8 mouse cellular contexts compared by ENCODE assay signal in the genomic region with DNA sequence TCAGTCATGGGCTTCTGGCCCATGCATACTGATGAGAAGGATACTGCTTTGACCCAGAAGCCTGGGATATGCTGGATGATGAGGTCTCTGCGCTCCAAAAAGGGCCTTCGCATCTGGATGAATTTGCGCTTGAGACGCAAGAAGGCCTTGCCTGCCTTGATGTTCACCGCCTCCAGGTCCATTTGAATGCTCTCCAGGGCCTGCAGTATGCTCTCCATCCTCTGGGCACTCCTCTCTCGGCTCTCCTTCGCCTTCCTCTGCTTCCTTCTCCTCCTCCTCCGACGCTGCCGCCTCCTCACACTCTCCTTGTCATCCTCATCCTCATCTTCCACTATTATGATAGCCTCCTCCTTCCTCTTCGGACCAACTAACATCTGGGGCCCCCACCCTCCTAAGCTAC. TPM values are rescaled to one million over a fixed set of nuclear protein-coding genes. Genes with fewer than 3 reads are reported as not detected.
DNase-seq lines count a peak whose midpoint lies in the region; ATAC-seq and TF ChIP-seq lines count a peak whose summit lies in the region.

No protein-coding gene starts in this region.

- intact Hi-C loops in gastrocnemius, postnatal 36 days (cut with DNase I), result no loop called here

- no peaks in the 10 kb centered on the region for H3K27me3 ChIP-seq in liver, adult 2 months (ENCODE audit: control insufficient read depth, insufficient read depth, low read length)
- peaks cover 94% of the 10 kb centered on the region for H3K27me3 ChIP-seq in forebrain, embryonic 12.5 days
- peaks cover 4% of the 10 kb centered on the region; the same call in 1 of the 2 replicates for H3K27me3 ChIP-seq in limb, embryonic 14.5 days (ENCODE audit: control insufficient read depth, insufficient read depth, low read length)
- peaks cover 23% of the 10 kb centered on the region; the same call in 1 of the 2 replicates for H3K27me3 ChIP-seq in stomach, embryonic 16.5 days (ENCODE audit: control insufficient read depth, insufficient read depth, low read length)

- H3K27ac ChIP-seq in liver, adult 2 months (replicated peaks; ENCODE audit: insufficient read depth, low read depth, low read length), result no peak overlapping the region
- H3K27ac ChIP-seq in forebrain, embryonic 12.5 days, result no peak overlapping the region
- H3K27ac ChIP-seq in limb, embryonic 14.5 days (replicated peaks; ENCODE audit: low read depth, low read length), result peak overlapping the region; percentile 81; the same call in 1 of the 2 replicates
- peak overlapping the region; percentile 64; the same call in 1 of the 2 replicates for H3K27ac ChIP-seq in stomach, embryonic 16.5 days (ENCODE audit: low read length)

- WGBS in liver, adult 2 months, result 39% methylated on average over 11 of the region's 11 CpGs
- WGBS in forebrain, embryonic 12.5 days, result 32% methylated on average over 11 of the region's 11 CpGs
- 32% methylated on average over 11 of the region's 11 CpGs for whole genome bisulfite sequencing in limb, embryonic 14.5 days
- 32% methylated on average over 10 of the region's 11 CpGs for whole genome bisulfite sequencing in stomach, embryonic 16.5 days

- H3K4me3 ChIP-seq in liver, adult 2 months (ENCODE audit: insufficient read depth, low read depth, low read length), result peak overlapping the region; percentile 97
- peak overlapping the region; percentile 63 for H3K4me3 ChIP-seq in forebrain, embryonic 12.5 days (replicated peaks)
- H3K4me3 ChIP-seq in limb, embryonic 14.5 days (replicated peaks; ENCODE audit: low read length), result peak overlapping the region; percentile 56
- H3K4me3 ChIP-seq in stomach, embryonic 16.5 days (replicated peaks; ENCODE audit: low read length), result peak overlapping the region; percentile 62

- no peak for TF ChIP-seq CTCF in liver, adult 2 months (IDR thresholded peaks at IDR 0.05; ENCODE audit: low read depth, low read length)

- TF ChIP-seq POLR2A in liver, adult 2 months (IDR thresholded peaks at IDR 0.05; ENCODE audit: extremely low read depth, insufficient read depth, low read length), result no peak
- TF ChIP-seq POLR2A in limb, embryonic 14.5 days (IDR thresholded peaks at IDR 0.05; ENCODE audit: borderline replicate concordance, extremely low read depth, insufficient read depth, insufficient read length), result no peak

- peaks cover 6% of the 10 kb centered on the region for H3K36me3 ChIP-seq in liver, adult 2 months (ENCODE audit: control insufficient read depth, insufficient read depth, low read length)
- H3K36me3 ChIP-seq in forebrain, embryonic 12.5 days (replicated peaks), result peaks cover 22% of the 10 kb centered on the region
- peaks cover 18% of the 10 kb centered on the region for H3K36me3 ChIP-seq in limb, embryonic 14.5 days (ENCODE audit: control insufficient read depth, insufficient read depth, low read length)
- H3K36me3 ChIP-seq in stomach, embryonic 16.5 days (ENCODE audit: control insufficient read depth, insufficient read depth, low read length), result no peaks in the 10 kb centered on the region

- peak overlapping the region; percentile 59 for H3K4me2 ChIP-seq in forebrain, embryonic 12.5 days
- peak overlapping the region; percentile 54 for H3K4me2 ChIP-seq in limb, embryonic 14.5 days (replicated peaks; ENCODE audit: low read depth, low read length, severe bottlenecking)
- H3K4me2 ChIP-seq in stomach, embryonic 16.5 days (ENCODE audit: low read depth, low read length), result peak overlapping the region; percentile 46

- DNase-seq in CD4-positive, CD25-positive, alpha-beta regulatory T cell, adult 2 months (ENCODE audit: low read depth, low spot score), result peak; percentile 16
- DNase-seq in liver, adult 2 months (ENCODE audit: extremely low read depth, low read depth, low spot score), result no peak
- DNase-seq in liver, result no peak
- peak; percentile 5 for DNase-seq in limb, embryonic 14.5 days (ENCODE audit: low spot score)
- DNase-seq in gastrocnemius, postnatal 36 days, result no peak

- no peaks in the 10 kb centered on the region for H3K79me2 ChIP-seq in liver, adult 2 months (ENCODE audit: control insufficient read depth, insufficient read depth, low read length)

- H3K9ac ChIP-seq in liver, adult 2 months (ENCODE audit: low read depth, low read length), result peak overlapping the region; percentile 86; the same call in 1 of the 2 replicates
- peak overlapping the region; percentile 80 for H3K9ac ChIP-seq in forebrain, embryonic 12.5 days
- peak overlapping the region; percentile 73 for H3K9ac ChIP-seq in limb, embryonic 14.5 days (ENCODE audit: low read depth, low read length, severe bottlenecking)
- peak overlapping the region; percentile 81 for H3K9ac ChIP-seq in stomach, embryonic 16.5 days (ENCODE audit: low read length)

- H3K4me1 ChIP-seq in liver, adult 2 months (ENCODE audit: control insufficient read depth, insufficient read depth, low read length), result peaks cover 3% of the 10 kb centered on the region; the same call in 1 of the 2 replicates
- H3K4me1 ChIP-seq in forebrain, embryonic 12.5 days, result peaks cover 26% of the 10 kb centered on the region
- H3K4me1 ChIP-seq in limb, embryonic 14.5 days (ENCODE audit: control insufficient read depth, insufficient read depth, low read length), result no peaks in the 10 kb centered on the region
- H3K4me1 ChIP-seq in stomach, embryonic 16.5 days (ENCODE audit: control insufficient read depth, insufficient read depth, low read length), result peaks cover 3% of the 10 kb centered on the region; the same call in 1 of the 2 replicates

- H3K9me3 ChIP-seq in forebrain, embryonic 12.5 days, result no peaks in the 10 kb centered on the region
- H3K9me3 ChIP-seq in limb, embryonic 14.5 days (ENCODE audit: control insufficient read depth, low read length), result no peaks in the 10 kb centered on the region
- no peaks in the 10 kb centered on the region for H3K9me3 ChIP-seq in stomach, embryonic 16.5 days (replicated peaks; ENCODE audit: control insufficient read depth, low read length)

- no peak for ATAC-seq in CD4-positive, CD25-positive, alpha-beta regulatory T cell, adult 4 months
- no peak for ATAC-seq in forebrain, embryonic 12.5 days (ENCODE audit: low FRiP score)
- ATAC-seq in limb, embryonic 14.5 days (ENCODE audit: low FRiP score, low read depth), result no peak
- no peak for ATAC-seq in stomach, embryonic 16.5 days (ENCODE audit: insufficient read depth, low FRiP score)

RNA-seq across cellular contexts. Expression of a gene that starts 0.7 kb away (rescaled TPM):
- 10 to 100 TPM; 11.9 to 16.1 TPM for polyA plus RNA-seq in CD4-positive, CD25-positive, alpha-beta regulatory T cell, adult 4 months (2017; shearing (Covaris generic))
- 3.0 and 3.5 TPM in 2 replicates for total RNA-seq in liver, adult 2 months (2014; rRNA removed)
- 4.6 and 9.3 TPM in 2 replicates for polyA plus RNA-seq in liver, adult 2 months (2012; rRNA removed)
- polyA plus RNA-seq in forebrain, embryonic 12.5 days (2016; fragmentation: Nextera tagmentation; extraction: Ambion mirVana), result 48.3 and 49.7 TPM in 2 replicates
- 81.3 and 113 TPM in 2 replicates for polyA plus RNA-seq in limb, embryonic 14.5 days (2012; rRNA removed)
- polyA plus RNA-seq in limb, embryonic 14.5 days (2014; fragmentation: Nextera tagmentation; extraction: Ambion mirVana), result 24.0 and 24.2 TPM in 2 replicates
- polyA plus RNA-seq in stomach, embryonic 16.5 days (2015; fragmentation: Nextera tagmentation; extraction: Ambion mirVana), result 23.5 and 28.7 TPM in 2 replicates
- total RNA-seq in gastrocnemius, postnatal 36 days (2021), result 10 to 100 TPM in 1 of 2 experiments, 1 to 10 TPM in 1; 9.1 to 11.4 TPM

RNA-seq across cellular contexts. Expression of a gene that starts 14.2 kb away (rescaled TPM):
- 10 to 100 TPM; 32.5 to 41.2 TPM for polyA plus RNA-seq in CD4-positive, CD25-positive, alpha-beta regulatory T cell, adult 4 months (2017; shearing (Covaris generic))
- 0.74 and 1.2 TPM in 2 replicates for total RNA-seq in liver, adult 2 months (2014; rRNA removed)
- polyA plus RNA-seq in liver, adult 2 months (2012; rRNA removed), result 1.7 and 1.8 TPM in 2 replicates
- polyA plus RNA-seq in forebrain, embryonic 12.5 days (2016; fragmentation: Nextera tagmentation; extraction: Ambion mirVana), result 19.1 and 19.2 TPM in 2 replicates
- 17.9 and 23.1 TPM in 2 replicates for polyA plus RNA-seq in limb, embryonic 14.5 days (2012; rRNA removed)
- polyA plus RNA-seq in limb, embryonic 14.5 days (2014; fragmentation: Nextera tagmentation; extraction: Ambion mirVana), result 13.1 and 17.8 TPM in 2 replicates
- 13.8 and 14.8 TPM in 2 replicates for polyA plus RNA-seq in stomach, embryonic 16.5 days (2015; fragmentation: Nextera tagmentation; extraction: Ambion mirVana)
- total RNA-seq in gastrocnemius, postnatal 36 days (2021), result 1 to 10 TPM; 1.6 to 2.3 TPM

RNA-seq across cellular contexts. Expression of a gene that starts 27.0 kb away (rescaled TPM):
- polyA plus RNA-seq in CD4-positive, CD25-positive, alpha-beta regulatory T cell, adult 4 months (2017; shearing (Covaris generic)), result not detected
- not detected in 2 replicates for total RNA-seq in liver, adult 2 months (2014; rRNA removed)
- polyA plus RNA-seq in liver, adult 2 months (2012; rRNA removed), result 0.23 and 0.26 TPM in 2 replicates
- polyA plus RNA-seq in forebrain, embryonic 12.5 days (2016; fragmentation: Nextera tagmentation; extraction: Ambion mirVana), result 6.8 and 8.4 TPM in 2 replicates
- 13.0 and 16.7 TPM in 2 replicates for polyA plus RNA-seq in limb, embryonic 14.5 days (2012; rRNA removed)
- polyA plus RNA-seq in limb, embryonic 14.5 days (2014; fragmentation: Nextera tagmentation; extraction: Ambion mirVana), result 4.5 and 5.5 TPM in 2 replicates
- polyA plus RNA-seq in stomach, embryonic 16.5 days (2015; fragmentation: Nextera tagmentation; extraction: Ambion mirVana), result 3.5 and 4.1 TPM in 2 replicates
- total RNA-seq in gastrocnemius, postnatal 36 days (2021), result under 1 TPM; 0.28 to 0.84 TPM

Comparison
In these comparisons a context has a peak if more than half of its experiments do, and no peak if none do; other contexts are left out.
1. DNase-seq: peak in CD4-positive, CD25-positive, alpha-beta regulatory T cell, adult 2 months (single experiment) and limb, embryonic 14.5 days (single experiment); none in liver, adult 2 months (single experiment), liver (single experiment) and gastrocnemius, postnatal 36 days (0 of 2).
2. H3K27ac ChIP-seq: peak in limb, embryonic 14.5 days (single experiment) and stomach, embryonic 16.5 days (single experiment); none in liver, adult 2 months (single experiment) and forebrain, embryonic 12.5 days (single experiment).
3. Peak in every context shown above with its lines, with median percentiles within 50 percentile points of each other: H3K4me3 ChIP-seq, H3K9ac ChIP-seq and H3K4me2 ChIP-seq.